Mouse (Mus musculus): ENCODE measurements at regions not wholly inside any gene's neighbourhood (a gene's known extent, or its start where the extent isn't known, plus 50 kb on each side); places are given as distances from the start of the nearest gene placed in this dataset.

DNA sequence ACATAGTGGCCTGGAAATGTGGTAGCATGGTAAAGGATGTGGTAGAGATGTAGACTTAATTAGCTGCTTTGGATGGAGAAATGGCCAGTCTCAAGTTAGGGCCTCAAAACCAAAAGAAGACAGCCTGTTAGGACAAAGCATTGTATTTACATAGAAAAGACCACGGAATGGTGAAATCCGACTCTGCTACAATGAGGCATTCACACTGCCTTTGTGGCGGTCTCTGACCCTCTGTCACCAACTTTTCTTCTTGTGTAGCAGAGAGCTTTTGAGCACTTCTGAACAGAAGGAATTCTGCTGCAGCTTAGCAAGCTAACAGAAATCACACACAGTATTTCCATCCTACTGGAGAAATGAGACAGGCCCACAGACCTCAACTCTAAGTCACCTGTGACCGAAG is 177.7 kb downstream of the Arrdc4 start:
- DNase-seq = no peak

DNA sequence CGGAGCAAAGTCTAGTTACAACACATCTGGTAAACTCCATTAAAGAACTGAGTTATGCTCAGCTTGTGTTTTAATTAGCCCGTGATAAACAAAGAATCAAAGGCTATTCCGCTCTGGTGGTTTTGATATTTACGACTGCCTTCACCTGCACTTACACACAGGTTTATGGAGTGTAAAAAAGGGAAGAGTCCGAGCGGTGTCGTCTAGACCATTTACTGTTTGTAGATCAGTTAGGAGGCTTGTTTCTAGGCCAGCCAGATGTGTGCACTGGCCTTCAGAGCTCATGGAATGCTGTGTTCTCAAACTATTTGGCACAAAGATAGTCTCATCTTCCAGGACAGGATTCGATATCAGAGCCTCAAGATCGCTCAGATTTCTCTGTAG is 180.9 kb downstream of the Arrdc4 start:
- no peak for DNase-seq

DNA sequence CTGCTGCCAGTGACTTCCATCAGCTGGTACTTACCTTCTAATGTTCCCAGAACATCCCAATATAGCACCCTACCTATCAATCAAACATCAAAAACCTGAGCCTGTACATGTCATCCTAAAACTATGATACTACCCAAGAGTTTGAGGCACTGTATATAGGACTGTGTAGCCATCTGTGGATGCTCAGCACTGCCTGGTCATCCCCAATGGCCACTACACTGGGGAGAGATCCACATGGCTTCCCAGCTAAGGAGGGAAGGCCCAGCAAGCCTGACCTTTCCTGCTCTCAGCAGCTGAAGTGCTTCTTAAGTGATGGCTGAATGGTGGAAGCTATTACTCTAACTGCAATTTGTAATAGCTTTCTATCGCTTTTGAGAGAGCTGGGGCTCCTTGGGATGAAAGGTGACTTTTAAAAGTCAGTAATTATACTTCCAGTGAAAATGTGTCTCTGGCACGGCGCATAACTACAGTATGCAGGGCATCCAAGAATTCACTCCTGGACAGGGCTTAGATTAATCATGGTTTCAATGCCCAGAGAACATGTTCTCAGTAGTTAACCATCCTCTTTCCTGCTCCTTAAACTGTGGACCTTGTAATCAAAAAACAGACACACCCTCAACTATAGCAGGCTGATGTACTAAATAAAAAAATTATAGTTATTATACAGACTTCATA is 181.5 kb downstream of the Arrdc4 start:
- DNase-seq = no peak

DNA sequence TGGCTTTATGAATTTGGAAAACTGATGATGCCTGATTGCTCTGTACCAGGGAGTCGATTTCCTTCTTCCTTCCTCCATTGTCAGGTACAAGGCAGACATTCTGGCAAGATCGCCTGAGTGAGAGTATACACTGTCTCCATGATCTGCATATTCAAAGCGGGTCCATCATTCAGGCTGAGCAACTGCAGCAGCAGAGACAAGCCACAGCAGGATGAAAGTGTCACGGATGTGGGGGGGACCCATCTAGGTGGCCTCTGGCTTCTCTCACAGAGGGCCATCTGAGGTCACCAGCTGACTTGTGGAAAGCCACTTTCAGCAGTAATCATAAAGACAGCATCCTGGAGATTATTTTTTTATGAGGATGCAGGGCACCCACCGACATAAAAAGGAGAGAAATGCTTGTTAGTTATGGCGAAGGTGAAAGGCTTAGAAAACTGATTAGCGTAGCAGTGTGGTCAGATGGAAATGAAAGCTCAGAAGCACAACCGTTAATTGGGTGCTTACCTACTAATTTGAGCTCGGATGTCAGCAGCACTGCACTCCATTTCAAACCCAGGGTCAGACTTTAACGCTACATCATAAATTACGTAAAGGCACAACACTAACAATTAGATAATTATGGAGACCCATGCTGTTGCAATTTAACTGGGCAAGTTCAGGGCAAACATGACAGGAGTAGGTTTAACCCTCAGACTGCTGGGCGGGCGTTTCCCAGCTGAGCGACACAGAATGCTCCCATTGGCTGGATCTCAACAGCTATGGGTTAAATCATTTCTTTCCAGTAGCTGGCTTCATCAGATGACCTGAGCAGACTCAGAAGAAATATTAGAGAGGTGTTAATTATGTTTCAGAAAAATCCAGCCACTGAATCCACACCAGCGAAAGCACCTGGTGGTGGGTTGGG is 189.3 kb downstream of the Arrdc4 start:
- no peak for DNase-seq

DNA sequence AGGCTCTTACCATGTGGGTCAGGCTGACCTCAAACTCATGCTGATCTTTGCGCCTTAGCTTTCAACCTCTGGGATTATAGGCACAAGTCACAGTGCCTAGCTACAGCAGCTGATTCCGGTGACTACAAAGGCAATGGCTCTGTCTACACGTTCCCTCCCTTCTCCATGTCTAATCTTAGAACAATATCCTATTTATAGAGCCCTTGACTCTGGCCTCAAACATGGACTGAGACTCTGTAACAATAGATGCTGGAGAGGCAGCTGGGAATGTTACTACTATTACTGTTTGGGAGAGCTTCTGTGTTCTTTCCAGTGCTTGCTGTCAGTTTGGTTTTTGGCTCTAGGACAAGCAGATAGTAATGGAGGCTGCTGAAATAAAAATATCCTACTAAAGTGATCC is 198.7 kb downstream of the Arrdc4 start:
- no peak for DNase-seq

DNA sequence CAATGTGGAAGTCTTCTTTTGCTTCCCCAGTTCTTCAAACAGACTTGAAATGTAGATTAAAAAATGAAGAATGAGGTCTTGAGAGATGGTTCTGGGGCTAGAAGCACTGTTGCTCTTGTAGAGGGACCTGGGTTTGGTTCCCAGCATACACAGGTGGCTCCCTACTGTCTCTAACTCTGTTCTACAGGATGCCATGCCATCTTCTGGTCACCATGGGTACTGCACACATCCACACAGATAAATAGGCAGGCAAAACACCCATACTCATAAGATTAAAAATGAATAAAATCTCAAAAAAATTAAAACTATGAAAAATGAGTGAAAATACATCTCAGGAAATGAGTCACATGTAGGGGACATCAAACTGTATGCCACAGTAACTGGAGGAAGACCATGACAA is 200.9 kb downstream of the Arrdc4 start:
- no peak for DNase-seq

DNA sequence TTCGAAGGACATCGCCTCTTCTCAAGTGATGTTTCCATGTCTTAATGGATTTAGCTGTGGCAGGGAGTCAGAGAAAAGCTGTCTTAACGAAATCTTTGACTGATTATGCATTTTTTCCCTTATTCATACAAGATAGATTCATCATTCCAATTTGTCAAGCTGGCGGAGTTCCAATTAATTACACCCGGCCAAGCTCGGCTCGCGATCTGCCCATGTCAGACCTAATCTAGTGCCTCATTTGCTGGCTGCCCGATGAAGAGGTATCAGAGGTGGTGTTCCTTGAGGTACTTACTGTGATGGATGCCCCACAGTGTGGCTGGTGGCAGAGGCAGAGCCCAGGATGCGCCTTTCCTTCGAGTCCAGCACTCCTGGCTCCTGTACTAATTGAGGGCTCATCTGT is 204.9 kb downstream of the Arrdc4 start:
- DNase-seq = no peak

DNA sequence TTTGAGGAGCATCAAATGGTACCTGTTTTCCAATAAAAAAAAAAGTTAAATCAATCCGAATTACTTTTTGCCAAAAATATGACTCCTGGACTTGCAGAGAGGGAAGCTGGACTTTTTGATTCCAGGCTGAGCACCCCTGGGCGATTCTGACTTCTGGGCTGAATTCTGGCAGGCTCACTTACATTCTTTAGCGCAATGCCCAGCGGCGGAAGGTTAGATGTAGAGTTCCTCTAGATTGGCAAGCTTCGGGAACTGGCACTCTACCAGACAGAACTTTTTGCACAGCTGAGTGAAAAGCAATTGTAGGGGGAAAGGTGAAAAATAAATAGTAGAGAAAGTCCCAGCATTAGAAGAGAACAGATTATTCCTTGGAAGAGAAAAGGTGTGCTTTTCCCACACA is 235.5 kb downstream of the Fam169b start:
- DNase-seq = peak; percentile 39

DNA sequence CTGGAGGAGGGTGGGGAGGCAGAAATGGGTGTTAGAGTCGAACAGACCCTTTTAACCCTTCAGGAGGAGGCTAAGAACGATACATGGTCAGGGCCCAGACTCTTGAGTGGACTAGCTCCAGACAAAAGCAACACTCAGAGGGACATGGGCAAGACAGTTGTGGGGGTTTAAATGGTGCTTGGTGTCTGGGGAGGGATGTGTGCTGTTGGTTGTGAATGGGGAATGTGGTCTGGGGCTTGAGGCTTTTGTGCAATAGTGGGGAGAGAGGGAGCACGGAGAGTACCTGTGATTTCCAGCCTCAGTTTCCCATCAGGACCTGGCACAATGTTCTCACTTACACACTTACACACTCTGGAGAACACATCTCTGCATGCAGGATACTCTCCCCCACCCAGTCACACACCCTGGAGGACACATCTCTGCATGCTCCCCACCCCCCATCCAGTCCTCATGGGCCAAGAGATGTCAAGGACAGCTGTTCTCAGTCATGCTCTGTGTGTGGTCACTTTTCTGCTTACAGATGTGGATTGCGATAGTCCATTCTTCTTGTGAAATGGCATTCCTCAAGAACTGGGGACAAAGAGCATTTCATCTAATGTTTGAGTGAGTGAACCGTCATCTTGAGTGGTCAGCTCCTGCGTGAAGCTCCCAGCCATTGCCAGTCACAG is 217.6 kb downstream of the Fam169b start:
- DNase-seq = no peak

DNA sequence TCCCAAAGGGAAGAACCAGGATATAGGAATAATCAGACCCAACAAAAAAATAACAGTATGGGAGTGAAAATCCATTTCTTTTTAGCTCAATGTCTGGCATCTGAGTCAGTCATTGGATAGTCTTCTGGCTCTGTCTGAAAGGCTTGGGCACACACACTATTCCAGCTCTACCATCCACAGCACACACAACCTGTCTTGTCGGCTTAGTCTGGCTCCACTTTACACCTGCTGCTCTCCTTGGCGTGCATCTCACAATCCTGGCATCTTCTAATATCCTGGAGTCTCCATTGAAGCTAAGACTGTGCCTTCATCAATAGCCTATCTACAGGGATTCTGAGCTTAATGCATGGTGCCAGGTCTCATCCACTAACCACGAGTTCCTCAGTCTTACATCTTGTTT is 213.0 kb downstream of the Fam169b start:
- no peak for DNase-seq

DNA sequence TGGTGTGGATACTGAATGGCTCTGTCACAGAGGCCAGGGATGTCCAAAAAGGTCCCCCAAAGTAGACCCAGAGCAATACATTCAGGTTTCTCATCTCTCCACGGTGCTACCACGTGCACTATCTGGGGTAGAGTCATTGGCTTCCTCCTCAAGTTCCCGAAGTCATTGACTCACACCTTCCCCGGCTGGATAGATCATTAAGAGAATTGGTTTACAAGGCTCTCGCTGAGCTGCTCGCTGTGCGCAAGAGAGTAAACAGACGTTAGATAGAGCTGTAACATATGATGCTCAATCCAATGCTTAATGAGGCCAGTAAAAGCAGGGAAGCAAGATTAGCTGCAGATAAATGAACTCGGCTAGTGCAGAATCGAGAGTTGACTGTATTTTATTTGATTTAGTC is 208.9 kb downstream of the Fam169b start:
- no peak for DNase-seq

DNA sequence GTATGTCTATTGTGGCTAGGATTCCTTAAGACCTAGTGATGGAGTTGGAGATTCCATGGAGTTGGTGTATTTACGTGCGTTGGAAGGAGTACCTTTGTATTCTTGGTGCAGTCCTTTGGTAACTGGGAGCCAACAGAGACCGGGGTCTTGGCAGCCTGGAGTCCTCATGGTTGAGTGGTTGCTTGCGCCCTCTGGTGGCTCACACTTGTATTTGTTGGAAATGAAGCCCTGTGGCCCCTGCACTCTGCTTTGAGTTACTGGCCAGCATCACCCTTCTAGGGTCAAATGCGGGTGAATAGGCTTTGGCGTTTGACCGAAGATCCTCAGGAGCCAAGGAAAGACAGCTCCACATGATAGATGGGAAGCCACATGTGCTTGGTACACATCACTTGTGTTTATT is 207.1 kb downstream of the Fam169b start:
- peak; percentile 64 for DNase-seq

DNA sequence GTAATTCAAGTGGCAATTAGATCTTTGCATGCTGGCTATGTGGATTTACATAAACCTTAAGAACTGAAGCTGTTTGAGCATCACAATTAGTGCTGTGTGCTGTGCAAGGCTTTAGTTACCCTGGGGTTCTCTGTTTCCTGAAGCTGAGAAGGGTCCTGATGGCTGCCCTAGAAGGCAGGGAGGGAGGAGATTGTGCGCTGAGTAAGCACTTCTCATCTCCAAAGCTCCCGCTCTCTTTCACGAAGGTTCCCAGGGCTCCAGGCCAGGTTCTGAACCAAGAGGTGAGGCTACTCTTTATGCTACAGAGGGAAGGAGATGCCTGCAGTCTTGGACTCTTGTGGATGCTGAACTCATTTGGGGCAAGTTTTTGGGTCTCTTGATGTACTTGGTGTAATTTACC is 206.7 kb downstream of the Fam169b start:
- no peak for DNase-seq

DNA sequence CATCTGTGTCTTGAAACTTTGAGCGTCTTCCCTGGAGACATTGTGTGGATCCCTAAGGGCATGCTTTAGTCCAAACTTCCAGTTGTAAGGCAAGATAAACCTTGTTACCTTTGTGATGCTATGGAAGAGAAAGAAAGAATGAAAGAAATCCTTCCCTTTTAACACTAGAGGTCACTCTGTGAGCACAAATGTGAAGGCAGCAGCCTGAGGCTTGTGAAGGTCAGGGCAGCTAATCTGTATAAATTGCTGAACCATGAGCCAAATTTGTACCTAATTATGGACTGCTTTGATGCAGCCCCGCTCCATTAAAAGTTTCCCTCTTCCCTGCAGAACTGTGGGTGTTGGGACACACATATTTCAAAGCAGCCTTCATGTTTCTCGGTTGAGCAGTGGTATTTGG is 204.4 kb downstream of the Fam169b start:
- no peak for DNase-seq

DNA sequence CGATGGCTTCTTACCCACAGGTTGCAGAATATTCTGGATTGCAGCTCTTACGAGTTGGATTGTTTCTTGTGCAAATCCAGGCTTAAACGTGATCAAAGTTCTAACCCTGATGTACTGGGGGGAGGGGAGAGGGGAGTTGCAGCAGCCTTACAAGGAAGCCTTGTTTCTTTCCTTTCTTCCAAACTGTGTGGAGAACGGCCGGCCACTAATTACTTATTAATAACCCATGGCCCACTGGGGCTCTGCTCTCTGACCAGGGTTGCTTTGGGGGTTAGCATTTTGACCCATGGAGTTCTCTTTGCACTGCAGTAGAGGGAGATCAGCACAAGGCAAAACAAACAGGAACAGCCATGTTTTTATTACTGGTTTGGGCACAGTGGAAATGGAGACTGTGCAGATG is 199.2 kb downstream of the Fam169b start:
- no peak for DNase-seq

DNA sequence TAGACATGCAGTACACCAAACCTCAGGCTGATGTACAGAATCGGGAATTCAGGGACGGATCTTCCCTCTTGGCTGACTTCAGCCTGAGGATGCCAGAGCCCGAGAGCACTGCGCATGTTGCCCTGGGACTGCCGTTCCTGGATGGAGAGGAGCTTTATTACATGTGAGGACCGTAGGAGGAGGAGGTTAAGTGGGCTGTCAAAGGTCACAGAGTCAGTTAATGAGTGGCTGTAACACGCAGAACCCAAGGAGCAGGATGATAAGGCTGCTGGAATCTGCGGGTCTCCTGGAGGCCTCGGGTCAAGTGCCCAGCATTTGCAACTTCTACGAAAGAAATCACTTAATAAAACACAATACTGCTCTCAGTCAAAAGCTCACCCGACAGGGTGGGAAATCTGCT is 197.3 kb downstream of the Fam169b start:
- DNase-seq = no peak

DNA sequence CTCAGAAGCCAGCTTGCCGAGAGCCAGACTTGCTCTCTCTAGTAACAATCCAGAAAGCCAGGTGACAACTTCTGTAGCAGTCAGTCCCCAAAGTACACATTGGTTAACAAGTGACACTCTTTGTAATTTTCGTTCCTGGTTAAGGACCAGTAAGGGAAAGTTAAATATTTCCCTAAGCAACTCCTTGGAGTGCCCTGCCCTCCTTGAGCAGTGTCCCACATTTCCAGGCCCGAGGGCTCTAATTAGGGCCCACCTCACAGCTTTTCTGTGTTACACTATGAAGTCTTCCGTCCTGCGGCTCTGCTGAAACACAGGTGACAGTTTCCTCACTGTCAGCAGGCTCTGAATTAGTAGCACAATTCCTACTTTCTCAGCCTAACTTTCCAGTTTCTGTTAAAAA is 194.9 kb downstream of the Fam169b start:
- DNase-seq = peak; percentile 11

DNA sequence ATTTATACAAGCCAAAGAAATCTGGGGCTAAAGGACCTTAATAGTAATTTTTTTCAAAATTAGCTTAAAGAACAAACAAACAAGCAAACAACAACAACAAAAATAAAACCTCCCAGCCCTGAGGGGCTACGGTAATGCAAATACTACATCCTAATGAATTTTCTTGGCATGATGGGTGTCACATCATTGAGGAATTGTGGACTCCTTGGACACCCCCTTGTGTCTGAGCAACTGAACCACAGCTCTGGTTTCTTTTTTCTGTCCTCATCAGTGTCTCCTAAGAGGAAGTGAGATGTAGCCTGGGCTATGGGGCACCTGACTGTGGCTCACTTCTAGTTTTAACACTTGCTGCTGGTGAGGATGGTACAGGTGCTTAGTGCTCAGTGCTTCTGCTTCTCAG is 184.2 kb downstream of the Fam169b start:
- DNase-seq = no peak

DNA sequence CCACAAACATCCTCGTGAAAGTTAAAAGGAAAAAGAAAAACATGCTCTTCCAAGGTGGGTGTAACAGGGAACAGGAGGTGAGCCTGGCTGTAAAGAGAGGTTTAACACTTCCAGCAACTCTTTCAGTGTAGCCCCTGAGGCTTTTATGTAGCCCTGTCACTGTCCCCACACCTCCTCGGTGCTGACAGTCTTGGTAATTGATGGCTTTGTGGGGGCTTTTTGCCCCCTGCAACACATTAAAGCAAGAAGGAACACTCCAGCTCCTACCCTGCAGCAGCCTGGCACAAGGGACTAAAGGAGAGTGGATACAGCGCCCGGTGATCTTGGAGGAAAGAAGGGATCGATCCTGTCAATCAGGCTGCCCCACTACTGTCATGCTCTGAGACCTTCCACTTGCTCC is 181.8 kb downstream of the Fam169b start:
- no peak for DNase-seq

DNA sequence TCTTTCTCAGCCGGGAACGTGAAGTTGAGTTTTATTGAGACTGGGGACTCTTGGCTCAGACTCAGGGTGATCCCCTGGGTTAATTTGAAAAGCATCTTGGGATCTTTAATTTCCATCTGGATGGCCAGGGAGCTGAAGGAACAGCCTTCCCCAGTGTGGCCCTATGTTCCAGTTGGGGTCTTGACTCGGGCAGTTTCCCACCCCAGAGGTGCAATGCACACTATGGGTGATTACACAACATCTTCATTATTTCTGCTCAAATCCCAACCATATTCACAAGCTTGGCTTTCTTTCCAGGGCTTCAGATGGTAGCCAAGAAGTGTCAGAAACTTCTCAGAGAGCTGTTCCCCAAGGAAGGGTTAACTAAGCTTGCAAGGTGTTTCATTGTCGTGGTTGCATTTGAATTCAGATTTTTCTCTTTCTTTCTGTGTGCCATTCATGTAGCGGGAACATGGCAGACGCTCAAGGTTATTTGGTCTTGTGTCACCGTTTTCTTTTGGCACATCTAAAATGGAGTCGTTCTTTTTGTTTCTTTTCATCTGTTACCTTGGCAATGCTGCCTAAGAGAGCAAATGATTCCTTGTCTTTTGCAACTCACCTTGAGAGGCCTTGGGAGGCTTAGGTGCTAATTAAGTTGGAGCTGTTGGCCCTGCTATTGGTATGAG is 179.5 kb downstream of the Fam169b start:
- no peak for DNase-seq

DNA sequence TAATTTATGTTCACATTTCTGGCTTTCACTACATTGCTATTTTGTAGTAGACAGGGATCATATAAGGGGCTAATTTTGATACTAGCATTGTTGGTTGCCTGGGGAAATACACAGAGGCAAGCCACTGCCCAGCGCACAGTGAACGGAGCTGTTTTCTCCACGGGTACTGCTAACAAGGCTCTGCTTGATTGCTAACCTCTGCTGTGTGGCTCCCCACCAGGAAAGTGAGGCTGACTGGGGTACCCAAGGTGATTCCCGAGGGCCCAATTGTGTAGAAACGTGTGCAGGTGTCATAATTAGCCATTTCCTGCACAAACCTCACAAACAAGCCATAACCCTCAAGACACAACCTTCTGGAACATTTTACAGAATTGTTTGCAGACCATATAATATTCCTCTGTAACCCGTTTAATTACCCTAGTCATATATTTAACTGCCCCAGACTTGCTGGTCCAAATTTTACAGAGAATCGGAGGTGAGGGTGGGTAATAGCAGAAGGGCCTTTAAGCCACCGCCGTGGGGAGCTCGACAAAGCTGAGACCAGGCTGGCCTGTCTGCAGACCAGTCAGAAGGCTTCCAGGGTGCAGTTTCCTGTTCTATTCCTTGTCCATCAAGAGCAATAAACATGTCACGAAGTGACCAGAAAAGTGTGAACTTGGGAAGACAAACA is 170.9 kb downstream of the Fam169b start:
- DNase-seq = no peak

DNA sequence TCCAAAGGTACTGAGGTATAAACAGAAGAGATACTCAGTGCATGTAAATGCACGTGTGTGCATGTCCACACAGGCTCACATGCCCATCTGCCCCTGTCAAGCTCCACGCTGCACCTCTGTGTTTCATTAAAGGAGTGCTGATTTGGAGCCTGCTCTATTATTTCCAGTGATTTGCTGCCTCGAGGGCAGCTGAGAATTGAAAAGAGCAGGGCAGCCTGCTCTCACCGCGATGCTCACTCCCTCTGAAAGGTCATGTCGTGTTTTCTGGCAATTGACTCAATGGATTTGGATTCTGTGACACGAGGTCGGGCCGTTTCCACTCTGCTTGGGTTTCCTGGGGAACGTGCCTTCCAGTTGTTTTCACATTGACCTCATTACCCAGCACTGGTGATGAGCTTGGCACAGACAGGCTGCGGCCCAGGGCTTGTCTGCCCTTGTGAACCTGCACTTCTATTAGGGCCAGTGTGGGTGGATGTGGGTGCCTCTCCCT is 167.1 kb downstream of the Fam169b start:
- DNase-seq = no peak

DNA sequence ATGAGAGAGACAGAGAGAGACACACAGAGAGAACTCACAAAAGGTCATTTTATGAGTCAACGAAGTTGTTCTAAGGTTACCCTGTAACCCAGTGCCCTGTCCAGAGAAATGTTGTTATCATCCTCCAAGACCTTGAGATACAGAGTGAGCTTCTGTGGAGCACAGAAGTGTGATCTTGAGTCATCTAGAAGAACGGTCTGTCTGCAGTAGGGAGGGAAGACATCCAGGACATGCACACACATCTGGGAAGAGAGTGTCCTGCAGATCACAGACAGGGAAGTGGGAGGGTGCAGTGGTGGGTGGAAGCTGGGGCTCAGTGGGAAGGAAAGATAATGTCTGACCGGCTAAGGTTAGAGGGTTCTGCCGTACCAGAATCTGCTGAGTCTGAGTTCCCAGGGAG is 155.3 kb downstream of the Fam169b start:
- no peak for DNase-seq

Measured in kidney, adult 18-20 months (tissue).